Mouse (Mus musculus) hindbrain, postnatal 0 days (tissue): Measurements from ENCODE around the gene Mlxip. TPM values are rescaled to one million over a fixed set of nuclear protein-coding genes. Genes with fewer than 3 reads are reported as not detected.

ENCODE experiments used
- ATAC-seq: fragments of 200-750 bp; cut with Nextera tagmentation; 2 replicates; pipeline ENCODE4 v1.8.0; 2017; ENCODE audit warnings: mild to moderate bottlenecking, moderate TSS enrichment, moderate library complexity
- DNase-seq: peaks from one replicate; pipeline ENCODE4 v3.0.0-alpha.2; 2015; ENCODE audit warnings: low spot score
- H3K27ac ChIP-seq: fragments of 300-500 bp; sonication (generic); 2 replicates; pipeline ENCODE4 v1.5.1; 2014; ENCODE audit warnings: mild to moderate bottlenecking
- H3K27me3 ChIP-seq: fragments of 300-500 bp; sonication (generic); 2 replicates; pipeline ENCODE4 v1.6.1; 2014; ENCODE audit warnings: low read length, mixed read lengths; ENCODE audit not compliant: insufficient read depth
- H3K36me3 ChIP-seq: fragments of 300-500 bp; sonication (generic); 2 replicates; pipeline ENCODE4 v1.6.1; 2014; ENCODE audit warnings: low read length, mixed read lengths; ENCODE audit not compliant: insufficient read depth
- H3K4me1 ChIP-seq: fragments of 300-500 bp; sonication (generic); 2 replicates; pipeline ENCODE4 v1.6.1; 2014; ENCODE audit warnings: antibody characterized with exemption, low read length, mixed read lengths; ENCODE audit not compliant: insufficient read depth
- H3K4me2 ChIP-seq: fragments of 300-500 bp; sonication (generic); 2 replicates; pipeline ENCODE4 v1.6.1; 2014; ENCODE audit warnings: low read depth, mild to moderate bottlenecking, low read length, moderate library complexity, mixed read lengths
- H3K4me3 ChIP-seq: fragments of 300-500 bp; sonication (generic); 2 replicates; pipeline ENCODE4 v1.5.1; 2014; ENCODE audit warnings: low read length
- H3K9ac ChIP-seq: fragments of 300-500 bp; sonication (generic); replicated peaks from 2 replicates; pipeline ENCODE4 v1.6.1; 2014; ENCODE audit warnings: mild to moderate bottlenecking, low read length, moderate library complexity, mixed read lengths
- H3K9me3 ChIP-seq: fragments of 300-500 bp; sonication (generic); 2 replicates; pipeline ENCODE4 v1.6.1; 2016; ENCODE audit warnings: low read length, mixed read lengths
- CTCF ChIP-seq: IDR thresholded peaks from 2 replicates; pipeline ENCODE4 v1.5.1; 2016; ENCODE audit warnings: antibody characterized with exemption, control low read depth, low read depth
- WGBS: fragments of 180-500 bp; shearing (Covaris S2); extraction: QIAGEN DNeasy Blood & Tissue Kit; methylation state at CpG from one replicate; pipeline ENCODE4 v1.1.7; 2014; 5-methylcytosine and 5-hydroxymethylcytosine counted together
- polyA plus RNA-seq: library from polyadenylated mRNA; unstranded; fragments of >200 nt; fragmentation: Nextera tagmentation; extraction: Ambion mirVana; gene quantifications from 2 replicates; pipeline ENCODE4 v1.2.1, GENCODE M21; 2015
- total RNA-seq: library from RNA; depleted of rRNA; stranded (reverse); fragments of >200 nt; gene quantifications from 2 replicates; pipeline ENCODE4 v1.2.3, GENCODE M21; 2014

The Mlxip gene
- total and polyA plus RNA-seq, 2 experiments from 2014 or later: 12.5 to 16.8 TPM

GRCm38 (mm10) chr5:123355918-123356317 is 38.7 kb upstream of the Mlxip start:
- no peak overlapping the region for H3K4me2 ChIP-seq
- no peak overlapping the region for H3K4me3 ChIP-seq
- no peaks in the 10 kb centered on the region for H3K27me3 ChIP-seq
- peaks cover 46% of the 10 kb centered on the region for H3K36me3 ChIP-seq
- no peaks in the 10 kb centered on the region for H3K4me1 ChIP-seq
- no peak for TF ChIP-seq CTCF
- ATAC-seq: no peak
- no peak overlapping the region for H3K27ac ChIP-seq
- no peak for DNase-seq
- no peaks in the 10 kb centered on the region for H3K9me3 ChIP-seq
- WGBS: 85% methylated on average over 11 of the region's 11 CpGs
- no peak overlapping the region for H3K9ac ChIP-seq

DNA sequence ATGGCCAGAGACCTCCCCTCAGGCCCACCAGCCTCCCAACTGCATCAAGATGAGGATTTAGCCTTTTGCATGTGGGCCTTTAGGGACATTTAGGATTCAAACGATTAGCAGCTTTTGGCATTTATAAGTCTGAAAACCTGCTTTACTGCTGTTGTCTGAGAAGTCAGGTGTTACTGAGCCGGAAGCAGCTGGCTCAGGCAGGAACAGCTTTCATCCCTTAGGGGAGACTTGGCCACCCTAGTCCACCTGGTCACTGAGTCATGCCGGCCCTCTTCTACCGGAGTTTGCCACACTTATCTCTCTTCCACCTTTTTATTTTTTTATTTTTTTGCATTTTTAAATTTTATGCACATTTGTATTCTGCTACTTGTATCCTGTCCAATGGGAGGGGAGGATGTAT is 37.3 kb upstream of the Mlxip start:
- H3K27me3 ChIP-seq: no peaks in the 10 kb centered on the region
- no peak overlapping the region for H3K27ac ChIP-seq
- ATAC-seq: no peak
- no peak for TF ChIP-seq CTCF
- WGBS: 80% methylated on average over 4 of the region's 4 CpGs
- no peak overlapping the region for H3K4me2 ChIP-seq
- no peak overlapping the region for H3K9ac ChIP-seq
- peaks cover 58% of the 10 kb centered on the region for H3K36me3 ChIP-seq
- DNase-seq: no peak
- no peaks in the 10 kb centered on the region for H3K9me3 ChIP-seq
- H3K4me1 ChIP-seq: no peaks in the 10 kb centered on the region
- no peak overlapping the region for H3K4me3 ChIP-seq

DNA sequence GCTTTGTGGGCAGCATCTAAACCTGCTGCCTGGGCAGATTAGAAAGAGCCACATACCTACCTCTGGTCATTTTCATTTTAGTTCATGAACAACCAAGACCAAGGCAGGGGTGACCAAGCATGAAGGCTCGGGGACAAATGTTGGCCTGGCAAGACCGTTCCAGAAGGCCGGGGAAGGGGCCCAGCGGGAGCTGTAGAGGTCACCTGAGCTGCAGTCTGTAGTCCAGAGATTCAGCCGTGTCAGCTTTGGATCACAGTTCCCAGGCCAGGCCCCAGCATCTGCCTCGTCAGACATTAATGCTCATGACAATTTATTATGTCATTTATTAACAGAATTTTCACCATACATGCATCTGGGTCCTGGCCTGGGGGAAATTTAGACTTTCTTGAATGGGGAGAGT is 35.2 kb upstream of the Mlxip start:
- peaks cover 66% of the 10 kb centered on the region for H3K36me3 ChIP-seq
- 77% methylated on average over 6 of the region's 6 CpGs for WGBS
- no peak for ATAC-seq

DNA sequence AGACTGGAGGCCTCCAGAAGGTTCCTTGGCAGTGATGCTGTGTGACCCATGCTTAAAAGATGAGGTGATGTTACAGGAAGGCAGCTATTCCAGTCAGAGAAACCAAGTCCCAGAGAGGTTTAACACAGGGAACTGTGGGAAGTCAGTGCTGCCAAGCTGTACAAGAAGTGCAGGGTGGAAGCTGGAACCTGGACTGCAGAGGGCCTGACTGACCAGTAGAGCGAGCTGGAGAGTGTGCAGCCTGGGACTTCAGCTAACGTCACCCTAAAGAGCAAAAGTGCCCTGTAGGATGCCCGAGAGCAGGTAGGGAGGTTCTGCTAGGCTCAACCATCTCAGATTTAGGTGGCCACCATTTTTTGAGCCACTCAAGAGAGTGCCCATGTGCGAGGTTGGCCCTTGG is 31.7 kb upstream of the Mlxip start:
- H3K9me3 ChIP-seq: no peaks in the 10 kb centered on the region
- ATAC-seq (no peak), DNase-seq (no peak)
- no peak overlapping the region for H3K27ac ChIP-seq
- no peak overlapping the region for H3K9ac ChIP-seq
- H3K4me3 ChIP-seq: no peak overlapping the region
- H3K4me2 ChIP-seq: no peak overlapping the region
- 85% methylated on average over 4 of the region's 4 CpGs for WGBS
- H3K27me3 ChIP-seq: no peaks in the 10 kb centered on the region
- no peaks in the 10 kb centered on the region for H3K4me1 ChIP-seq
- TF ChIP-seq CTCF: peak; percentile 27; the same call in 1 of the 2 replicates
- H3K36me3 ChIP-seq: peaks cover 54% of the 10 kb centered on the region

More for the DNA sequence above, 35.2 kb upstream of the Mlxip start:
- Histone ChIP-seq H3K9me3 (no peaks in the 10 kb centered on the region), H3K4me2 (no peak overlapping the region), H3K4me1 (no peaks in the 10 kb centered on the region), H3K27me3 (no peaks in the 10 kb centered on the region), H3K27ac (no peak overlapping the region), H3K4me3 (no peak overlapping the region), H3K9ac (no peak overlapping the region)
- DNase-seq: no peak
- TF ChIP-seq CTCF: no peak

DNA sequence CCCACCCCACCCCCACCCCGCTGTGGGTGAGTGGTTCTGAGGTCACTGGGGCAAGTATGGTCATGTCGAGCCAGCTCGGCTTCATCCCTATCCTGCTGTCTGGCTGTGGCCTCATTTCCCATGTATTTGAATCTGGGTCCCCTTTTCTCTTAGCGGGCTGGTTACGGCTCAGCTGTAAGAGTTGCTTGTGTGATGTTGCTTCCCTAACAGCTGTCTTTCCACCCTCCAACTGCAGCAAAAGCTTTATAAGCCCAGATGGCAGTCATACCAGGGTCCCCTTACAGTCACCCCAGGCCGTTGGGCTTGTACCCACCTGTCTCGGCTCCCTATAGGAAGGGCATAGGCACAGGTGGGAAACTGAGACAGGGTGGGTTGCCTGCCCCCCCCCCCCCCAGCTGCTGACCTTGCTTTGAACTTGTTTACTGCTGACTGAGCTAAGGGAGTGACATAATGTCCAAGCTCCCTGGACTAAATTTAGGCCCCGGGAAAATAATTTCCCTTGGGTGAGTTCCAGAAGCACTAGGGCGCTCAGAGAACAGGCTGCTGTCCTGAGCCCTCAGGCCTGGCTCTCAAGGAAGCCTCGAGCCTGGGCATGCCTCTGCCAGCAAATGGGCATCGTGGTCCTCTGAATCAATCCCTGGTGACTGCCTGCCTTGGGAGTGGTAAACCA is 30.2 kb upstream of the Mlxip start:
- Histone ChIP-seq H3K27me3 (no peaks in the 10 kb centered on the region), H3K27ac (no peak overlapping the region), H3K4me3 (no peak overlapping the region), H3K4me1 (no peaks in the 10 kb centered on the region), H3K36me3 (peaks cover 38% of the 10 kb centered on the region), H3K4me2 (no peak overlapping the region), H3K9me3 (no peaks in the 10 kb centered on the region), H3K9ac (no peak overlapping the region)
- ATAC-seq (no peak), DNase-seq (no peak)
- 78% methylated on average over 11 of the region's 11 CpGs for WGBS
- TF ChIP-seq CTCF: no peak

DNA sequence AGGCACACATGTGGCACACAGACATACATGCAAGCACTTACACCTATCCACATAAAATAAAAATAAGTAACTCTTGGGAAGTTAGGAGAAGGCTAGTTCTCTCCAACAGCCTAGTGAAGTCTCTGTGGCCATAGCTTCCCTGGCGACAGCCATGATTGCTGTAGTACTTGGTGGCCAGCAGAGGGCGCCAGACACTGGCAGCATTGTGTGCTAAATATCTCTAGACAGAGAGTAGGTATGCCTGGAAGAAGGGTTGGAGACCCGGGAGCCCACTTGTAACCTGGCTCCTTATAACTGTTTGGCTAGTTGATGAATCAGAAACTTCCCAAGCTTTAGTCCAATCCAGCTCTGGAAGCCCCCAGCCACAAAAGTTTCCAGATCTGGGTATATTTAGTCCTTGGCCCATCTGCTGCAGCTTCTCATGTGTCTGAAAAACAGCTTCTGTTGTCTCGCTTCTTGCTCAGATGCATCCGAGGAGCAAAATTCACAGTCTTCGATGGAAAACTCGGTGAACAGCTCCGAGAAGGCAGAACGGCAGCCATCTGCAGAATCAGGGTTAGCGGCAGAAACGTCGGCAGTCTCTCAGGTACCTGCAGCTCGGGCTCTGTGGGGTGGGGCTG is 25.6 kb upstream of the Mlxip start:
- no peak overlapping the region for H3K4me3 ChIP-seq
- H3K27me3 ChIP-seq: no peaks in the 10 kb centered on the region
- no peak overlapping the region for H3K9ac ChIP-seq
- H3K36me3 ChIP-seq: peaks cover 44% of the 10 kb centered on the region
- H3K4me2 ChIP-seq: no peak overlapping the region
- no peaks in the 10 kb centered on the region for H3K4me1 ChIP-seq
- 77% methylated on average over 13 of the region's 13 CpGs for WGBS
- TF ChIP-seq CTCF: peak; percentile 96
- H3K9me3 ChIP-seq: no peaks in the 10 kb centered on the region
- H3K27ac ChIP-seq: no peak overlapping the region
- ATAC-seq (no peak), DNase-seq (peak; percentile 80)

DNA sequence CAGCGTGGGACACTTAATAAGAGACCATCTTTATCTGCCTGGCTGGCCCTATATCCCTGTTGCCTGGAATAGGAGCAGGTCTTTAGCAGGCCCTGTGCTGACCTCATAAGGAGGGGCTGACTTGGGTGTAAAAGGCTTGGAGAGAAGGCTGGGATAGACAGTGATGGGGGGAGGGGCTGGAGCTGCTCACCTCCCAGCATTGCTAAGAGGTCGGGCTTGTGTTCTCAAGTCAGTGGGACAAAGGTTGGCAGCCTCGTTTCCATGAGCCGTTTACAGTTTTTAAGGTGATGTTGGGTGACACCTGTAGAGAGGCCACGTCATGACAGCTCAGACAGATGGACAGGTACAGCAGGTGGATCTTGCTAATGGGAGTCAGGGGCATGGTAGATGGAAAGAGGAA is 24.5 kb upstream of the Mlxip start:
- no peaks in the 10 kb centered on the region for H3K9me3 ChIP-seq
- DNase-seq (no peak), ATAC-seq (no peak)
- H3K4me1 ChIP-seq: no peaks in the 10 kb centered on the region
- TF ChIP-seq CTCF: no peak
- no peak overlapping the region for H3K4me2 ChIP-seq
- no peak overlapping the region for H3K27ac ChIP-seq
- H3K4me3 ChIP-seq: no peak overlapping the region
- WGBS: 89% methylated on average over 5 of the region's 5 CpGs
- H3K9ac ChIP-seq: no peak overlapping the region
- H3K27me3 ChIP-seq: no peaks in the 10 kb centered on the region
- peaks cover 44% of the 10 kb centered on the region for H3K36me3 ChIP-seq
